Mouse (Mus musculus): ENCODE data around the gene Gp9. TPM values are rescaled to one million over a fixed set of nuclear protein-coding genes. Genes with fewer than 3 reads are reported as not detected.

The Gp9 gene
- total and polyA plus RNA-seq, 3 experiments = 2.2 to 9.1 (median 6.4) TPM

DNA sequence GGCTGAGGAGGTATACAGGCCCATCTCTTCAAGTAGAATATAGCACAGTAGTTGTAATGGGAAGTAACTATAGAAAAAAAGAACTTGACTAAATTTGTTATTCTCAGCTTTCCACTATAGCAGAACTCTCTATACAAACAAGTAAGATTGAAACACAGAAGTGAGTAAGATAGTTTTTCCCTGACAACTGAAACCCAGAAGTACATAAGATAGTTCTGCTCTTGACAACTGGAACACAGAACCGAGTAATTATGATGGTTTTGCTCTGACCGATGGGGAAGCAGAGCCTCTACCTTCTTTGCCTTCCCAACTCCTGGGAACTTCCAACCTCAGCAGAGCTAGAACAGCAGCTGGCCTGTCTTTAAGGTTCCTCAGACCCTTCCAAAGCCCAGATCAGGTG, 31.3 kb downstream of the Gp9 start:
- ATAC-seq (ENCODE audit: extremely low read depth, insufficient number of reproducible peaks, low FRiP score, poor library complexity, severe bottlenecking) (no peak), DNase-seq (ENCODE audit: low spot score) (no peak)
- Histone ChIP-seq H3K36me3 (replicated peaks) (peaks cover 70% of the 10 kb centered on the region), H3K9me3 (replicated peaks) (no peaks in the 10 kb centered on the region), H3K27me3 (ENCODE audit: insufficient read depth, low read length) (no peaks in the 10 kb centered on the region), H3K4me1 (ENCODE audit: insufficient read depth, low read depth, low read length) (peaks cover 66% of the 10 kb centered on the region), H3K4me3 (ENCODE audit: low read depth, low read length) (peak overlapping the region; percentile 79; the same call in 1 of the 2 replicates)
- TF ChIP-seq GATA1 (IDR thresholded peaks at IDR 0.05; ENCODE audit: borderline replicate concordance, low read length) (no peak), CTCF (IDR thresholded peaks at IDR 0.05; ENCODE audit: low read depth, low read length) (no peak), GATA2 (IDR thresholded peaks at IDR 0.05; ENCODE audit: borderline replicate concordance, low read depth, low read length) (no peak), POLR2AphosphoS5 (IDR thresholded peaks at IDR 0.05; ENCODE audit: insufficient replicate concordance, low read depth, low read length) (no peak), TAL1 (conservative IDR thresholded peaks at IDR 0.05; ENCODE audit: low read depth, low read length) (no peak)

DNA sequence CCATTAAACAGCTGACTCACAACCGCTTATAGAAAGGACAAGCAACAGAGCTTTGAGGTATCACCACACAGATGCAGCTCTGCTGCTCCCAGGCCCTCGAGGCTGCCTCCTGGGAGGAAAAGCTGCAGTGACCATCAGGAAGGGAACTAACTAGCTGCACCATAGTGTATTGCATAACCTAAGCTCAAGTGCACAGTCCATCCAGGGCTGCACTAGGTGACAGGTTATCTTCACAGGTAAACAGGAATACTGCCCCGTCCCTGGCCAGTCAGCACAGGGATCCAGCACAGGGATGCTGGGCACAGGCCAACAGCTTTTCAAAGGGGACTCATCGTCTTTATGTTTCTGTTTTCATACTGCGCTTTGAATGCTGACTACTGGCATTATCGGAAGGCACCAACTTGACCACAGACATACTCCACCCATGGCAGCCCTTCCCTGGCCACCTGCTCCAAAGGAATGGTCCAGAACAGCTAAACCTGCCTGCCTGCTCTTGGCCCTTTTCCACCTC, 31.8 kb downstream of the Gp9 start:
- DNase-seq (ENCODE audit: low spot score) = no peak

DNA sequence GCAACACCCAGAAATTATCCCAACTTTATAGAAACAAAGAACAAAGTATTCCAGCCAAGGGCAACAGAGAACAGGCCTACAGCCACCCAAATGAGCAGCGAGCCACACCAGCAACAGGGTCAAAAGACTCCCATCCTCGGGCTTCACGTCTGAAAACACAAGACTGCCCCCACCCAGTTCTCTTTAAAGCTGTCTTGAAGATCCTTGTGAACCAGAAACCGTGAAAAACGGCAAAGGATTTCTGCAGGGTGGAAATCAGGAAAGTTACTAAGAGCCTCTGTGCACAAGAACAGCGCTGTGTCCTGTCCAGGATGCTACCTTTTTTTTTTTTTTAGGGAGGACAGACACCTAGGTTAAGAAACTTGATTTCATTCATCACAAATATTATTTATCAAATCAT, 32.4 kb downstream of the Gp9 start:
- peak overlapping the region; percentile 79 for H3K4me3 ChIP-seq (ENCODE audit: low read depth, low read length)
- peaks cover 69% of the 10 kb centered on the region for H3K36me3 ChIP-seq (replicated peaks)
- no peaks in the 10 kb centered on the region for H3K27me3 ChIP-seq (ENCODE audit: insufficient read depth, low read length)
- DNase-seq (ENCODE audit: low spot score) (peak; percentile 11), ATAC-seq (ENCODE audit: extremely low read depth, insufficient number of reproducible peaks, low FRiP score, poor library complexity, severe bottlenecking) (no peak)
- TF ChIP-seq POLR2AphosphoS5 (IDR thresholded peaks at IDR 0.05; ENCODE audit: insufficient replicate concordance, low read depth, low read length) (no peak), GATA1 (IDR thresholded peaks at IDR 0.05; ENCODE audit: borderline replicate concordance, low read length) (no peak), GATA2 (IDR thresholded peaks at IDR 0.05; ENCODE audit: borderline replicate concordance, low read depth, low read length) (no peak), TAL1 (conservative IDR thresholded peaks at IDR 0.05; ENCODE audit: low read depth, low read length) (no peak), CTCF (IDR thresholded peaks at IDR 0.05; ENCODE audit: low read depth, low read length) (no peak)
- no peaks in the 10 kb centered on the region for H3K9me3 ChIP-seq (replicated peaks)
- peaks cover 66% of the 10 kb centered on the region for H3K4me1 ChIP-seq (ENCODE audit: insufficient read depth, low read depth, low read length)

More for the DNA sequence above, 31.8 kb downstream of the Gp9 start:
- H3K4me1 ChIP-seq (ENCODE audit: insufficient read depth, low read depth, low read length) = peaks cover 66% of the 10 kb centered on the region
- no peak for ATAC-seq (ENCODE audit: extremely low read depth, insufficient number of reproducible peaks, low FRiP score, poor library complexity, severe bottlenecking)
- H3K9me3 ChIP-seq (replicated peaks) = no peaks in the 10 kb centered on the region
- H3K27me3 ChIP-seq (ENCODE audit: insufficient read depth, low read length) = no peaks in the 10 kb centered on the region
- H3K4me3 ChIP-seq (ENCODE audit: low read depth, low read length) = peak overlapping the region; percentile 79; the same call in 1 of the 2 replicates
- TF ChIP-seq GATA1 (IDR thresholded peaks at IDR 0.05; ENCODE audit: borderline replicate concordance, low read length) = no peak
- no peak for TF ChIP-seq POLR2AphosphoS5 (IDR thresholded peaks at IDR 0.05; ENCODE audit: insufficient replicate concordance, low read depth, low read length)
- no peak for TF ChIP-seq CTCF (IDR thresholded peaks at IDR 0.05; ENCODE audit: low read depth, low read length)
- TF ChIP-seq GATA2 (IDR thresholded peaks at IDR 0.05; ENCODE audit: borderline replicate concordance, low read depth, low read length) = no peak
- peaks cover 69% of the 10 kb centered on the region for H3K36me3 ChIP-seq (replicated peaks)

DNA sequence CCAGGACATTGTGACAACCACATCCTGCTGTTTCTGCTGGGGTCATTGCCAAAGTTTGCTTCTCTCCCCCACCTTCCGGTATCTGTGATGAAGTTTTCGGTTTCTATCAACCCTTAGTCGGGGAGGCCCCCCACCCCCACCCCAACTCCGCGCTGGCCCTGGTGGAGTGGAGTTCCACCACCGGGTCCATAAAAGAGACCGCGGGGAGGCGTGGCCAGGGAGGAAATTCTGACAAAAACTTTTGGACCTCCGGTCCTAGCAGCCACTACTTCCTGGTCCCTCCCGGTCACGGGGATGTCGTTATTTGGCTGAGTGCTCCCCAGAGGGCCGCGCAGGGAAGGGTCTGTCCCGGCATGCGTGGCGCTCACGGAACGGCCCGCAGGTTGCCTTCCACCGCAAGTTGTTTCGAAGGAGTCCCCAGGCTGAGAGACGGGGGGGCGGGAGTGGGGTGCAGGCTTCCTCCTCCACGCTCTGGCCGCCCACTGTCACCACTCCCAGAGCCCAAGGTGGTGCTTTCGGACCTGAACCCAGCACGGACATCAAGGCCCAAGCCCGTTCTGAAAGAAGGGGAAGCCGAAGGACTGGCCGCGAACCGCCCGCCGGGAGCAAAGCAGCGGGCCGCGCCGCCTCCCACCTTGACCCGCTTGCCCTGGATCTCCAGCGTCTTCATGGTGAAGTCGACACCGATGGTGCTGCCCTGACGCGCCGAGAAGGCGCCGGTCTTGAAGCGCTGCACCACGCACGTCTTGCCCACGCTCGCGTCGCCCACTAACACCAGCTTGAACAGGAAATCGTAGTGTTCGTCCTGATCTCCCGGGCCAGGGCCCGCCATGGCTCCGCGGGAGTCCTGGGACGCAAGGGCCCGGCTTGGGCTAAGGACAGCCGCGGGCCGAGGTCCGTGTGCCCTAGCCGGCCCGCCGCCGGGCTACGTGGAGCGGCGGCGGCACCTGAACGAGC, 33.1 kb downstream of the Gp9 start:
- peak overlapping the region; percentile 79 for H3K4me3 ChIP-seq (ENCODE audit: low read depth, low read length)
- H3K27me3 ChIP-seq (ENCODE audit: insufficient read depth, low read length) = no peaks in the 10 kb centered on the region
- H3K9me3 ChIP-seq (replicated peaks) = no peaks in the 10 kb centered on the region
- TF ChIP-seq GATA1 (IDR thresholded peaks at IDR 0.05; ENCODE audit: borderline replicate concordance, low read length) = no peak
- no peak for TF ChIP-seq POLR2AphosphoS5 (IDR thresholded peaks at IDR 0.05; ENCODE audit: insufficient replicate concordance, low read depth, low read length)
- H3K36me3 ChIP-seq (replicated peaks) = peaks cover 69% of the 10 kb centered on the region
- H3K4me1 ChIP-seq (ENCODE audit: insufficient read depth, low read depth, low read length) = peaks cover 59% of the 10 kb centered on the region
- DNase-seq (ENCODE audit: low spot score) = peak; percentile 61
- ATAC-seq (ENCODE audit: extremely low read depth, insufficient number of reproducible peaks, low FRiP score, poor library complexity, severe bottlenecking) = no peak

DNA sequence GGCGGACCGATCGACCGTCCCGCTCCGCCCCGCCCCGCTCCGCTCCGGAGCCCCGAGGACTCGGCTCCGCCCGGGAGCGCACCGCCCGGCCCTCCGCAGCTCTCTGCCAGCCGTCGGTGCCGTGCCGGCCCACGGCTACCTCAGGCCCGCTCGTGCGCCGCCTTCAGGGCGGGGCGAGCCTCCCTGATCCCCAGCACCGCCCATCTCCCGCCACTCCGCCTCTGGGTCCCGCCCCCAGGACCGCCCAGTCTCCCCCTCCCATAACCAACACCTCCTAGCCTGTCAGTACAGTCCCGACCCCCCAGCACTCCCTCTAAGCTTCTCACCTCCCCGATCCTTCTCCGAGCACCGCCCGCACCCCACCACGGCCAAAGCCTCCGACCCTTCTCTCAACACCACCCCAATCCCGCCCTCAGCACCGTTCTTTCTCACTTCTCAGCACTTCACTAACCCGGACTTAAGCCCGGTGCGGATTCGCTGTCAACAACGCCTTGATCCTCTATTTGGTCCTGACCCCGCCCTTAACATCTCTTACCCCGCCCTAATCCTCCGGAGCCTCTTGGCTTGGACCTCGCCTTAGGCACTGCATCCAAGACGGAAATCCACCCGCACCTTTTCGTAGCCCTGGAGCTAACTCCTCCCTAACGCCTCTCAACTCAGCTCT, 33.9 kb downstream of the Gp9 start, which contains the start of gene Rab43:
Rab43 (minus strand) TSS at position 490 of the 664 bp plus-strand sequence.
- Histone ChIP-seq H3K36me3 (replicated peaks) (peaks cover 73% of the 10 kb centered on the region), H3K4me3 (ENCODE audit: low read depth, low read length) (peak within 1 kb of the TSS; percentile 79), H3K4me1 (ENCODE audit: insufficient read depth, low read depth, low read length) (peaks cover 51% of the 10 kb centered on the region), H3K9me3 (replicated peaks) (no peaks in the 10 kb centered on the region), H3K27me3 (ENCODE audit: insufficient read depth, low read length) (no peaks in the 10 kb centered on the region)
- DNase-seq (ENCODE audit: low spot score) (peak; percentile 88), ATAC-seq (ENCODE audit: extremely low read depth, insufficient number of reproducible peaks, low FRiP score, poor library complexity, severe bottlenecking) (peak; percentile 74)
- TF ChIP-seq GATA1 (IDR thresholded peaks at IDR 0.05; ENCODE audit: borderline replicate concordance, low read length) = no peak
- no peak for TF ChIP-seq GATA2 (IDR thresholded peaks at IDR 0.05; ENCODE audit: borderline replicate concordance, low read depth, low read length)
- no peak for TF ChIP-seq CTCF (IDR thresholded peaks at IDR 0.05; ENCODE audit: low read depth, low read length)
- TF ChIP-seq POLR2AphosphoS5 (IDR thresholded peaks at IDR 0.05; ENCODE audit: insufficient replicate concordance, low read depth, low read length) = no peak
- TF ChIP-seq TAL1 (conservative IDR thresholded peaks at IDR 0.05; ENCODE audit: low read depth, low read length) = no peak

DNA sequence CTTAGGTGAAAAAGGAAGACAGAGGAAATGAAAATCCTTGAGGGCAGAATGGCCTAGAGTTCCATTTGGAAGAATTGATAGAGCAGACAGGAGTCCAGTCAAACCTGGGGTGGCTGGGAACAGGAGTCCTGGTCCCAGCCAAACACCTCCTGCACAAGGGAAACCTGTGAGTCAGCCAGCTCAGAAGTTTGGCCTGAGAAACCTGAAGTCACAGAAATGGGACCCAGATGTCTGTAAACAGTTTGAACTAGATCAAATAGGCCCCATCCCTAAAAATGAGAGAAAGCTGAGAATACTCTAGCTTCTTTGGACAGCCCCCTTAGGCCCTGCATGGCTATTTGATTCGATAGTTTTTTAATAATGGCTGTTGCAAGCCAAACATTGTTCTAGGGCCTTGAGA, 34.8 kb downstream of the Gp9 start:
- Histone ChIP-seq H3K4me3 (ENCODE audit: low read depth, low read length) (no peak overlapping the region), H3K27me3 (ENCODE audit: insufficient read depth, low read length) (no peaks in the 10 kb centered on the region), H3K36me3 (replicated peaks) (peaks cover 75% of the 10 kb centered on the region), H3K4me1 (ENCODE audit: insufficient read depth, low read depth, low read length) (peaks cover 46% of the 10 kb centered on the region), H3K9me3 (replicated peaks) (no peaks in the 10 kb centered on the region)
- DNase-seq (ENCODE audit: low spot score) = no peak
- no peak for TF ChIP-seq TAL1 (conservative IDR thresholded peaks at IDR 0.05; ENCODE audit: low read depth, low read length)
- no peak for TF ChIP-seq CTCF (IDR thresholded peaks at IDR 0.05; ENCODE audit: low read depth, low read length)
- no peak for TF ChIP-seq POLR2AphosphoS5 (IDR thresholded peaks at IDR 0.05; ENCODE audit: insufficient replicate concordance, low read depth, low read length)
- no peak for TF ChIP-seq GATA1 (IDR thresholded peaks at IDR 0.05; ENCODE audit: borderline replicate concordance, low read length)
- TF ChIP-seq GATA2 (IDR thresholded peaks at IDR 0.05; ENCODE audit: borderline replicate concordance, low read depth, low read length) = no peak
- ATAC-seq (ENCODE audit: extremely low read depth, insufficient number of reproducible peaks, low FRiP score, poor library complexity, severe bottlenecking) = no peak
